Comparison of ENCODE assay signal across 8 mouse cellular contexts in genomic region chr11:29373050-29373395, GRCm38 (mm10). TPM values are rescaled to one million over a fixed set of nuclear protein-coding genes. Genes with fewer than 3 reads are reported as not detected.
A peak's percentile ranks its signal among the peaks of the same experiment; 100 is the strongest.
DNase-seq lines count a peak whose midpoint lies in the region; ATAC-seq and TF ChIP-seq lines count a peak whose summit lies in the region.

No protein-coding gene starts in this region.

- TF ChIP-seq CTCF in heart, postnatal 0 days (IDR thresholded peaks at IDR 0.05; ENCODE audit: low read depth), result no peak
- TF ChIP-seq CTCF in bone marrow, adult 2 months (IDR thresholded peaks at IDR 0.05; ENCODE audit: control insufficient read depth, insufficient read depth, low read length), result no peak

- no peaks in the 10 kb centered on the region for H3K9me3 ChIP-seq in heart, postnatal 0 days (replicated peaks; ENCODE audit: control insufficient read depth, low read length)
- no peaks in the 10 kb centered on the region for H3K9me3 ChIP-seq in hindbrain, embryonic 14.5 days (ENCODE audit: control insufficient read depth, low read length)
- no peaks in the 10 kb centered on the region for H3K9me3 ChIP-seq in midbrain, embryonic 14.5 days (ENCODE audit: control insufficient read depth, low read length)

- no peak for TF ChIP-seq POLR2A in bone marrow, adult 2 months (IDR thresholded peaks at IDR 0.05; ENCODE audit: borderline replicate concordance, control insufficient read depth, low read depth, low read length)

- 6% methylated on average over 11 of the region's 11 CpGs for WGBS in heart, postnatal 0 days
- 3% methylated on average over 11 of the region's 11 CpGs for WGBS in bone marrow, adult 2 months
- WGBS in hindbrain, embryonic 14.5 days, result 3% methylated on average over 11 of the region's 11 CpGs
- 2% methylated on average over 11 of the region's 11 CpGs for WGBS in midbrain, embryonic 14.5 days

- peak overlapping the region; percentile 78 for H3K9ac ChIP-seq in heart, postnatal 0 days (replicated peaks; ENCODE audit: low read depth, low read length)
- peak overlapping the region; percentile 97 for H3K9ac ChIP-seq in hindbrain, embryonic 14.5 days
- H3K9ac ChIP-seq in midbrain, embryonic 14.5 days (replicated peaks; ENCODE audit: low read length), result peak overlapping the region; percentile 97

- H3K36me3 ChIP-seq in heart, postnatal 0 days (replicated peaks; ENCODE audit: control insufficient read depth, insufficient read depth, low read length), result no peaks in the 10 kb centered on the region
- H3K36me3 ChIP-seq in hindbrain, embryonic 14.5 days (replicated peaks; ENCODE audit: control insufficient read depth, insufficient read depth), result no peaks in the 10 kb centered on the region
- no peaks in the 10 kb centered on the region for H3K36me3 ChIP-seq in midbrain, embryonic 14.5 days (ENCODE audit: control insufficient read depth, insufficient read depth, low read length)

- peak overlapping the region; percentile 78 for H3K4me2 ChIP-seq in heart, postnatal 0 days (ENCODE audit: low read depth, low read length)
- H3K4me2 ChIP-seq in hindbrain, embryonic 14.5 days (replicated peaks), result peak overlapping the region; percentile 44
- peak overlapping the region; percentile 61 for H3K4me2 ChIP-seq in midbrain, embryonic 14.5 days (ENCODE audit: low read length)

- no peaks in the 10 kb centered on the region; the same call in 1 of the 2 replicates for H3K4me1 ChIP-seq in heart, postnatal 0 days (ENCODE audit: control insufficient read depth, insufficient read depth)
- H3K4me1 ChIP-seq in bone marrow, adult 2 months (ENCODE audit: control insufficient read depth, insufficient read depth, low read length), result no peaks in the 10 kb centered on the region
- peaks cover 19% of the 10 kb centered on the region; the same call in 1 of the 2 replicates for H3K4me1 ChIP-seq in hindbrain, embryonic 14.5 days (replicated peaks; ENCODE audit: control insufficient read depth, insufficient read depth, low read length)
- H3K4me1 ChIP-seq in midbrain, embryonic 14.5 days (ENCODE audit: control insufficient read depth, insufficient read depth, low read length), result peaks cover 17% of the 10 kb centered on the region

- H3K27ac ChIP-seq in heart, postnatal 0 days (ENCODE audit: low read depth), result peak overlapping the region; percentile 86
- H3K27ac ChIP-seq in bone marrow, adult 2 months (ENCODE audit: control insufficient read depth, insufficient read depth, low read depth, low read length, poor library complexity), result peak overlapping the region; percentile 94
- H3K27ac ChIP-seq in hindbrain, embryonic 14.5 days, result peak overlapping the region; percentile 98
- H3K27ac ChIP-seq in midbrain, embryonic 14.5 days (replicated peaks; ENCODE audit: low read depth, low read length), result peak overlapping the region; percentile 99

- H3K4me3 ChIP-seq in heart, postnatal 0 days (ENCODE audit: low read depth, low read length), result peak overlapping the region; percentile 84
- H3K4me3 ChIP-seq in bone marrow, adult 2 months (replicated peaks; ENCODE audit: control insufficient read depth, low read depth, low read length), result peak overlapping the region; percentile 82
- peak overlapping the region; percentile 93 for H3K4me3 ChIP-seq in hindbrain, embryonic 14.5 days (replicated peaks; ENCODE audit: low read length)
- H3K4me3 ChIP-seq in midbrain, embryonic 14.5 days (replicated peaks; ENCODE audit: low read depth, low read length), result peak overlapping the region; percentile 96

- no peak for TF ChIP-seq EP300 in heart, postnatal 0 days (IDR thresholded peaks at IDR 0.05; ENCODE audit: low read depth)

- H3K27me3 ChIP-seq in heart, postnatal 0 days (ENCODE audit: control insufficient read depth, insufficient read depth, low read length), result no peaks in the 10 kb centered on the region
- no peaks in the 10 kb centered on the region for H3K27me3 ChIP-seq in hindbrain, embryonic 14.5 days (ENCODE audit: control insufficient read depth, insufficient read depth, low read length)
- no peaks in the 10 kb centered on the region for H3K27me3 ChIP-seq in midbrain, embryonic 14.5 days (ENCODE audit: control insufficient read depth, insufficient read depth, low read length)

- DNase-seq in heart, postnatal 0 days (ENCODE audit: low spot score), result no peak
- no peak for DNase-seq in heart, adult 11 months
- DNase-seq in hindbrain, embryonic 14.5 days (ENCODE audit: low spot score), result no peak
- no peak for DNase-seq in midbrain, embryonic 14.5 days
- no peak for DNase-seq in cerebellum, postnatal 14 days
- DNase-seq in gastrocnemius, adult 8-10 months (ENCODE audit: low spot score in 2 of 2), result no peak
- no peak for DNase-seq in layer of hippocampus, adult 9-11 months

- no peak for ATAC-seq in heart, postnatal 0 days (ENCODE audit: insufficient read depth, low read depth)
- no peak for ATAC-seq in hindbrain, embryonic 14.5 days (ENCODE audit: low FRiP score)
- no peak for ATAC-seq in midbrain, embryonic 14.5 days (ENCODE audit: low FRiP score, low TSS enrichment)

RNA-seq across cellular contexts. Expression of gene Ccdc88a, which starts 0.4 kb away (rescaled TPM):
- total RNA-seq in heart, postnatal 0 days (2014; rRNA removed; ENCODE audit: low replicate concordance), result 11.4 and 13.6 TPM in 2 replicates
- polyA plus RNA-seq in heart, postnatal 0 days (2015; fragmentation: Nextera tagmentation; extraction: Ambion mirVana), result 11.9 and 13.2 TPM in 2 replicates
- 6.5 and 8.5 TPM in 2 replicates for polyA plus RNA-seq in bone marrow, adult 2 months (2011; ENCODE audit: insufficient read depth, insufficient read length, low replicate concordance, missing spikeins)
- 66.8 and 68.2 TPM in 2 replicates for polyA plus RNA-seq in hindbrain, embryonic 14.5 days (2014; fragmentation: Nextera tagmentation; extraction: Ambion mirVana)
- polyA plus RNA-seq in midbrain, embryonic 14.5 days (2014; fragmentation: Nextera tagmentation; extraction: Ambion mirVana), result 72.2 and 73.3 TPM in 2 replicates
- total RNA-seq in gastrocnemius, adult 8-10 months (2022), result 1 to 10 TPM; 1.4 to 2.9 (median 1.5) TPM
